Mouse (Mus musculus): Measurements from ENCODE around the gene Pak1. TPM values are rescaled to one million over a fixed set of nuclear protein-coding genes. Genes with fewer than 3 reads are reported as not detected.

Gene Pak1
- total and polyA plus RNA-seq, 3 experiments = 2.8 to 6.7 TPM; not detected in 1

GRCm38 (mm10) chr7:97914833-97915516 is 126.6 kb downstream of the Pak1 start:
- DNase-seq (ENCODE audit: low read depth, low spot score) = no peak
- TF ChIP-seq MYB (IDR thresholded peaks at IDR 0.05; ENCODE audit: low read depth, low read length) (no peak), GATA1 (IDR thresholded peaks at IDR 0.05; ENCODE audit: low read depth, low read length) (no peak), USF1 (IDR thresholded peaks at IDR 0.05; ENCODE audit: low read depth, low read length) (no peak), POLR2AphosphoS2 (IDR thresholded peaks at IDR 0.05; ENCODE audit: low read length) (no peak), MYC (IDR thresholded peaks at IDR 0.05; ENCODE audit: low read depth, low read length) (no peak), CTCF (IDR thresholded peaks at IDR 0.05 in 2 of 3, conservative IDR thresholded peaks at IDR 0.05 in 1 of 3; ENCODE audit: control insufficient read depth in 1 of 3, insufficient read depth in 1 of 3, low read depth in 2 of 3, low read length in 3 of 3, poor library complexity in 1 of 3, severe bottlenecking in 1 of 3) (no peak)
- no peak overlapping the region for H3K4me3 ChIP-seq (ENCODE audit: control insufficient read depth in 1 of 2, insufficient read depth in 1 of 2, low read depth in 2 of 2, low read length in 2 of 2)
- no peaks in the 10 kb centered on the region for H3K36me3 ChIP-seq (ENCODE audit: control insufficient read depth in 1 of 2, insufficient read depth in 2 of 2, low read length in 2 of 2)
- H3K27me3 ChIP-seq (ENCODE audit: control insufficient read depth in 1 of 2, insufficient read depth in 2 of 2, low read length in 2 of 2) = no peaks in the 10 kb centered on the region
- no peaks in the 10 kb centered on the region for H3K79me2 ChIP-seq (ENCODE audit: control insufficient read depth, insufficient read depth, low read length, poor library complexity)
- H3K27ac ChIP-seq (ENCODE audit: control insufficient read depth, low read depth, low read length) = no peak overlapping the region
- H3K4me1 ChIP-seq (ENCODE audit: control insufficient read depth in 1 of 2, insufficient read depth in 2 of 2, low read length in 2 of 2) = no peaks in the 10 kb centered on the region
- no peak overlapping the region for H3K9ac ChIP-seq (ENCODE audit: control insufficient read depth, low read depth, low read length, poor library complexity, severe bottlenecking)
- no peaks in the 10 kb centered on the region for H3K9me3 ChIP-seq (replicated peaks; ENCODE audit: insufficient read depth, low read length)

DNA sequence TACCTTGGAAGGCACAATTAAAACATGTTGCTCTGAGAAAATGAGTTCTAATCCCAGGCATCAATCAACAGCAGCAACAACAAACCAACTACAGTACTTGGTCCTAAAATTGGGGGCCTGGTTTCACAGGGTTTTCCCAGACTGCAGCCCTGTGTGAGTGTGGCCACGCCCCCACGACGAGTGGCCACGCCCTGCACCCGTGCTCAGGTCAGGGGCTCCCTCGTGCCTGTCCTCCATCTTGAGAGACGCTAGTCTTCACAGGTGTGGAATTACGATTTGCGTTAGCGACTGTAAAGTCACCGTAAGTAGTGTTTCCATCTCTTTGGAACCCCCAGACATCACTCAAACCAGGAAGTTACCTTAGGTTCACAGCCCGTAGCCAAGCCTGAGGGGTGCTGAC is 131.4 kb downstream of the Pak1 start, which contains the start of gene Gdpd4:
Gene Gdpd4 (plus strand): TSS at position 214 of the 400 bp plus-strand sequence.
- H3K36me3 ChIP-seq (ENCODE audit: control insufficient read depth in 1 of 2, insufficient read depth in 2 of 2, low read length in 2 of 2) = no peaks in the 10 kb centered on the region
- H3K79me2 ChIP-seq (ENCODE audit: control insufficient read depth, insufficient read depth, low read length, poor library complexity) = no peaks in the 10 kb centered on the region
- no peak within 1 kb of the TSS for H3K27ac ChIP-seq (ENCODE audit: control insufficient read depth, low read depth, low read length)
- H3K4me1 ChIP-seq (ENCODE audit: control insufficient read depth in 1 of 2, insufficient read depth in 2 of 2, low read length in 2 of 2) = no peaks in the 10 kb centered on the region
- TF ChIP-seq ZMIZ1 (IDR thresholded peaks at IDR 0.05; ENCODE audit: low read depth, low read length) (no peak), E2F4 (IDR thresholded peaks at IDR 0.05; ENCODE audit: borderline replicate concordance, low read depth, low read length) (no peak), MYC (IDR thresholded peaks at IDR 0.05; ENCODE audit: low read depth, low read length) (no peak), MEF2A (IDR thresholded peaks at IDR 0.05; ENCODE audit: extremely low read depth, insufficient replicate concordance, low read depth, low read length, poor library complexity, severe bottlenecking) (no peak), JUND (IDR thresholded peaks at IDR 0.05; ENCODE audit: low read depth, low read length) (no peak), HCFC1 (IDR thresholded peaks at IDR 0.05; ENCODE audit: low read depth, low read length) (no peak), TCF12 (IDR thresholded peaks at IDR 0.05; ENCODE audit: low read depth, low read length) (no peak), ZNF384 (IDR thresholded peaks at IDR 0.05; ENCODE audit: low read depth, low read length) (no peak), EP300 (IDR thresholded peaks at IDR 0.05; ENCODE audit: low read depth in 1 of 2, low read length in 2 of 2) (no peak), UBTF (IDR thresholded peaks at IDR 0.05; ENCODE audit: borderline replicate concordance, insufficient read depth, low read depth, low read length) (no peak), ELF1 (IDR thresholded peaks at IDR 0.05; ENCODE audit: low read depth, low read length) (no peak), RCOR1 (IDR thresholded peaks at IDR 0.05; ENCODE audit: low read depth, low read length) (no peak), ETS1 (IDR thresholded peaks at IDR 0.05; ENCODE audit: low read depth, low read length) (no peak), SIN3A (IDR thresholded peaks at IDR 0.05; ENCODE audit: low read length) (no peak), CHD1 (IDR thresholded peaks at IDR 0.05; ENCODE audit: low read depth, low read length) (no peak)
- no peak for DNase-seq (ENCODE audit: low read depth, low spot score)
- no peaks in the 10 kb centered on the region for H3K9me3 ChIP-seq (replicated peaks; ENCODE audit: insufficient read depth, low read length)
- H3K4me3 ChIP-seq (ENCODE audit: control insufficient read depth in 1 of 2, insufficient read depth in 1 of 2, low read depth in 2 of 2, low read length in 2 of 2) = no peak within 1 kb of the TSS
- H3K27me3 ChIP-seq (ENCODE audit: control insufficient read depth in 1 of 2, insufficient read depth in 2 of 2, low read length in 2 of 2) = no peaks in the 10 kb centered on the region; a peak in 2 of 4 replicates
- no peak within 1 kb of the TSS for H3K9ac ChIP-seq (ENCODE audit: control insufficient read depth, low read depth, low read length, poor library complexity, severe bottlenecking)
